Mouse (Mus musculus) adrenal gland (tissue): ENCODE results near the gene Prr29.
"Not testable (repeated sequence)": the region's sequence is repeated elsewhere in the genome, so short reads cannot be mapped to it uniquely, and the experiment has no call there.

Source experiments
- intact Hi-C: fragments of 180-260 bp; cut with DNase I; formaldehyde crosslinking; loops from one replicate; pipeline ENCODE4 v1.15.1; 2025

Prr29 gene

DNA sequence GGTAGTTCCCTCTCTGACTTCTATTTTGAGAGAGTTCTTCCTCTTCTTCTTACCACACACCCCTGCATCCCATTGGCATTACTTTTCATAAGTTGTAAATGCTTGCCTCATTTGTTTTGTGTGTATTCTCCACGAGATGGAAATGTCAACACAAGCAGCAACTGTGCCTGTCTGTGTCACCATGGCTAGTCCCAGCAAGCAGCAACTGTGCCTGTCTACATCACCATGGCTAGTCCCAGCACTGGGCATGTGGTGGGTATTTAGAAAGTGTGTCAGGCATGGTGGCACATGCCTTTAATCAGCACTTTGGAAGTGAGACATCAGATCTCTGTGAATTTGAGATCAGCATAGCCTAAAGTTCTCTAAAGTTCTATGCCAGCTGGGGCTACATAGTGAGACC, 11.1 kb upstream of the Prr29 start:
- intact Hi-C loops, result no loop called here

DNA sequence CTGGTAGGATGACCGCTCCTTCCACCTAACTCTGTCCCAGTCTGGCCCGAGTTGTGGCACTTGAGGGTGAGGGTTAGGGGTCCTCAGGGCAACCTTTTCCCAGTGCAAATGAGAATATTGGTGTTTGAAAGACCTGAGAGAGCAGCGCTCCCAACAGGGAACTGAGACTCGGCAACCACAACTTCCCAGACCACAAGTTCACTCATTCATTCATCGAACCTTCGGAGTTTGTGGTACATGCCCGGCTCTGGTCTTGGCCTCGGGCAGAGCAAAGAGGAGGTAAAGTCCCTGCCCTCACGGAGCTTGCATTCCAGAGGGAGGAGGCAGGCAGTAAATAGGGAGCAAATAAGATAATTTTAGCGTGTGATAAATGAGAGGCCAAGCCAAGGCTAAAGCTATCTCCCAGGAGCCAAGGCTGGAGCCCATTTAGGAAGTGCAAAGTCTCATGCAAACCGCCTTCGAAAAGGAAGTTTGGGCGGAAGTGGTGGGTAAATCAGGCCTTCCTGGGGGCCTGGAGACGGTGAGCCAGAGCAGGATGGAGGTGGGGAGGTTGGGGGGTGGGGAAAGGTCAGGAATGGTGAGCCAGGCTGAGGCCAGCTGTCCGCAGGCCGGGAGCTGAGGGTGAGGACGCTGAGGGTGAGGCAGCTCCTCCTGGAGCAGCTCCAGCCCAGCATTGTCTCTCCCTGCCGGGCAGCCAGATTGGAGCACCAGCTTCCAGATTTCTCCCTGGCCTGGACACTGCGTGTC, 9.7 kb upstream of the Prr29 start:
- intact Hi-C loops, result no loop called here

DNA sequence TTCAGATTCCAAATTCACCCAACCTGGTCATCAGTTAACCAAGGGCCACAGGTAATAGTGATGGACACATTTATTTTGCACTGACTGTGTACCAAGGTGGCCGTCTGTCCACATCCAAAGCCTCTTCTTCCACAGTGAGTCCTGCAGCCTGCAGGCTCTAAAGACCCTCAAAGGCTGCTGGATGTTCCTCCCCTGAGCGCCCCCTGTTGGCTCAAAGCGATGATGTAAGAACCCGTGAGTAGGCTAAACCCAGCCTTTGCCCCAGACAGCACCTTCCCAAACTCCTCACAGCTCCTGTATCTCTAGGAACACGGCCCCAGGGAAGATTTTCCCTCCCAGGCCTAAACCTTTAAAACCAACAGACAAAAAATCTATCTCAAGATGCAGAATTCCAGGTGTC, 5.9 kb upstream of the Prr29 start:
- intact Hi-C loops, result no loop called here

DNA sequence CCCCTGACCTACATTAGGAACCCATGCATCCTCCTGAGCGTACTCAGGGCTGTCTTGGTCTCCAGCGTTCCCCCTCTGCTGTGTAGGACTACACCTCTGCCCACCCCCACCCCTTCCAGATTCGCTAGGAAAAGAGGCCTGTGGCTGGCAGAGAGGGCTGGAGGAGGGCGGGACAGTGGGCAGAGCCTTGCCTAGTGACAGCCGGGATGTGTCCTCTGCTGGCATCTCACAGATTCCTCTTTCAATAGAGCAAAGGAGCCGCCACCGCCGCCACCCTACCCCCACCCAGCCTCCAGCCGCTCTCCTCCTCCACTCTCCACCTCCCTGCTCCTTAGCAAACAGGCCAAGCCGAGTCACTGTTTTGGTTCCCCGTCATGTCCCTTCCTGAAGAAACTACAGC, 560 bp upstream of the Prr29 start:
- intact Hi-C loops, result loop anchor here (5.0 kb wide), 1 partner anchor 37 kb away; no protein-coding TSS in a partner anchor

DNA sequence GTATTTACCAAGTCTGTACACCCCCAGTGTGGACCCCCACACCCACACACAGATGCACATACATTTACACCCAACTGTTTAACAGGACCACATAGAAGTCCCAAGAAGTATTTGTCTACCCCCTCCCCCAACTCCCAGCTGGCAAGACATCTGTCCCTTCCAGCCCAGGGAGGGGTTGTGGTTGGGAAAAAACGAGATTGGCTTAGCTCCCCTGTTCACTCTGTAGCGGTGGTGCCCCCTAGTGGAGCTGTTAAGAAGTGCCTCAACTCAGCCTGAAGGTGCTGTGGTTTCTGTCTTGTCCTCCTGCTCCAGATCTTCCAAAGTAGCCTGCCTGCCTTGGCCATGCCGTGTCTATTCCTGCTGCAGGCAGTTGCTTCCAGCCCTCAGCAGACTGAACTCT, 1.0 kb downstream of the Prr29 start:
- intact Hi-C loops, result no loop called here

DNA sequence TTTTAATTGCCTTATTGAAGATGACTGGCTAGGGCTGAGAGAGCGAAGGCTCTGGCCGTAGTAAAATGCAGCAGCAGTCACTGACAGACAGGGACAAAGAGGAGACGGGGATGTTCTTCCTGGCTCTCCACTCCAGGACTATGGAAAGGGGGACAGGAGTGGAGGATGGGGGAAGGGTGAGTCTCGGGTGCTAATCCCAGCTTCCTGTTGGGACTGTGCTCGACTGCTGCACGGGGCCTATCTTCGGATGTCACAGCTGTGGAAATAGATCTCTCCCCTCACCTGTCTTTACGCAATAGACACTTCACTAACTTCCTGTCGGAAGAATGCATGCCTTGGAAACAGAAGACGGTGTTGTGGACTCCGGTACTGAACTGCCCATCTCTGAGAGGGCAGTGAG, 8.7 kb downstream of the Prr29 start:
- intact Hi-C loops, result no loop called here

DNA sequence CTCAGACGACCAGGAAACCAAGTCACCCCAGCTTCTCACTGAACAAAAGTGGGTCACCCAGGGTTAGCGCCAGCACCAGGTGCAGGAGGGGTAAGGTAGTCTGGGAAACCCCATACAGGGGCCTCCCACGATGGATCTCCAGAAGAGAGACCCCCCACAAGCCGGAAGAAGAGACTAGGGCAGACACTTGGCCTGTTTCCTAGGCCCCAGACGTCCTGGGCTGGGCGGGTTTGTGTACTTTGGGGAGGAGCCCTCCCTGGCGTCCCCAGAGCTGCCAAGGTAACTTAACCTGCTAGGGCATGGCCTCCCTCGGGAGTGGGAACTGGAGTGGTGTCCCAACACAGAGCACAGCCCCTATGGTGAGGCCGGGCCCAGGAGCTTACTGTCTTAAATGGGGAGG, 9.3 kb downstream of the Prr29 start:
- intact Hi-C loops, result no loop called here

DNA sequence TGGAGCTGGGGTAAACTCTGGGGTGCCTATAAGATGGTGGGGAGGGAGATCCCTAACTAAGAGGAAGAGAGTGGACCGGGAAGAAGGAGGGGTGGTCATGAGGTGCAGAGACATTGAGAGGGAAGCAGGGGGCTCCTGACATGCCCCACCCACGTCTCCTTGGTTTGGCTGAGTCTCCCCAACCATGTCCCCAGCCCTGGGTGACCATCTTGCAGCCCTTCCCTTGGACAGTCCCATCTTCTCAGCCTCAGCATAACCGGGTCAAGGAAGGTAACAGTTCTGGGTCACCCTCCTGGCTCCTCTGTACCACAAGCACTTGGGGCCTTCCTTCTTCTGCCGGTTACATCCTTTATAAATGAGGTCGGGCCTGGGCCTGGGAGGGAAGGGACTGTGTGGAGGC, 9.7 kb downstream of the Prr29 start:
- intact Hi-C loops, result no loop called here

DNA sequence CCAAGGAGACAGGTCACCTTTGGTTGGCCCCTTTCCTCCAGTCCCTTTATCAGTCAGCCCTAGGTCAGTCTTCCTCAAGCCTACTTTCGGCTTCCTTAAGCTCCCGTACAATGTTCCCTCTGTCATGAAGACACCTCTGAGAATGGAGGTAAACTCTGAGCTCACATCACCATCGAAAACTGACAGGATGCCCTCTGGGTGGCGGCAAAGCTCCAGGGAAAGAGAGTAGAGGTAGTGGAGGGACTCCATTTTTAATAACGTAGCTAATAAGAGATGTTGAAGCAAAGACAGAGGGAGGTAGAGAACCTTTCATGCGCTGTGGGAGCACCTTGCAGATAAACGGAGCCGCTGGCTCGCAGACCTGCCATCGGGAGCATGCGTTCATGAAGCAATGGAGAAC, 15.7 kb downstream of the Prr29 start:
- intact Hi-C loops, result loop anchor here (5.0 kb wide), 1 partner anchor 79 kb away; the partner anchor contains the start of gene Gh

DNA sequence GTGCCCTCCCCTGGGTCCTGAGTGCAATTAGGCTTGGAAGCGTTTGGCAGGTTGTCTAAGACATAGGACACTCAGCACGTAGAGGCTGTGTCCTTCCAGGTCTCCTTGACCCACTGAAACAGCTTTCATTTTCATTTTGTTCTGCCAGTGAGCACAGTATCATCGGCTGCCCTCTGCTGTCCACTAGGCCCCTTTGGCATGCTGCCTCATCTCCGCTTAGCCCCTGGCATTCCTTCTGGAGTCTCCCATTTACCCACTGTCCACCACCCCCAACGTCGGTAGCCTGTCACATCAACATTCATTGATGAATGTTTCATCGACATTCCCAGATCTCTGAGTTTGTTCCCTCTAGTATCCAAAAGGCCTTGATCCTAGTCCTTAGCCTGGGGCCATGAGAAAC, 16.6 kb downstream of the Prr29 start:
- intact Hi-C loops, result loop anchor here (5.0 kb wide), 1 partner anchor 80 kb away; the partner anchor contains the start of gene Gh

DNA sequence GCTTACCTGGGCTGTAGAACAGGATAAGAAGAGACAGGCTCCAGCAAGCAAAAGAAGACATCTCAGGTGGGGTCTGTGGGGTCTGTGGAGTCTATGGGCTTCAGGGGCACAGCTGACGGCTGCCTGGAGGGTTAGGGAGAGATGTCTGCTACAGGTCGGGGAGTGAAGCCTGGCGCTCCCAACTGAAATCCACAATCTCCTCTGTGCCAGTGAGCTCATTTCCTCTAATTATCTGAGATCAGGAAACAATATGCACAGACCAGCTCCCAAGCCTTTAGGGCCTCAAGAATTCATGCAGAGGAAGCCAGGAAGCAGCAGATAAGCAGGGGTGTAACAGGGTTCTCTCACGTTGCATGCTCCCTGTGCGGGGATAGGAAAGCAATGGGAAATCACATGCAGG, 17.2 kb downstream of the Prr29 start:
- intact Hi-C loops, result loop anchor here (5.0 kb wide), 1 partner anchor 80 kb away; the partner anchor contains the start of gene Gh

DNA sequence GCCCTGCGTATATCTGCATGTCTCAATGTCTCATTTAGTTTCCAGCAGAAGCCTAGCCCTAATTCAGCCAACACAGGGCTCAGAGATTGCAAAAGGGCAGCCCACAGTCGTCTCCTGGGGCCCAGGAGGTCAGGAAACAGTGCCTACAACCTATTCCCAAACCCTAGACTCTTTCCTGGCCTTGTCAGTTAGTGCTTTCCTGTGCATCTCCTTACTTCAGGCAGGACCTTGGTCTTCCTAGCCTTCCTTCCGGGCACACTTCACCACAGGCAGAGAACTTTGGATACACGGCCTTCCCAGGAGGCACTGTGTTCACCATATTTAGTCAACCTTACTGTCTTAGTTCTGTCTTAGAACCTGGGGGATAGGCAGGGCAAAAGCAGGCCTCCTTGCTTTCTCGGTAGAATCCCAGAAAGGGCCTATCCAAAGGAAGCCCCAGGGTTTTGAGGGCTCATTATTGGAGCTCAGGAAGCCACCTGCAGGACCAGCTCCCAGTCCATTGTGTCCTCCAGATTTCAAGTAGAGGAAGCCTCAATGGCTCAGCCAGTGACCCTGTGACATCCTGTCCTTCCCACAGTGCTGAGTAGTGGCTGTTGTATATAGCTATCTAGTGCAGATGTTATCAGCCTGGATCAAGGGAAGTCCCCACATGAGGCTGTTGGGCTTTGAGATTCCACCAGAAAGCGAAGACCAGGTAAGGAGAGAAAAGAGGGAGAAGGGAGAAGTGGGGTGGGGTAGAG, 17.9 kb downstream of the Prr29 start:
- intact Hi-C loops, result loop anchor here (5.0 kb wide), 1 partner anchor 81 kb away; the partner anchor contains the start of gene Gh

DNA sequence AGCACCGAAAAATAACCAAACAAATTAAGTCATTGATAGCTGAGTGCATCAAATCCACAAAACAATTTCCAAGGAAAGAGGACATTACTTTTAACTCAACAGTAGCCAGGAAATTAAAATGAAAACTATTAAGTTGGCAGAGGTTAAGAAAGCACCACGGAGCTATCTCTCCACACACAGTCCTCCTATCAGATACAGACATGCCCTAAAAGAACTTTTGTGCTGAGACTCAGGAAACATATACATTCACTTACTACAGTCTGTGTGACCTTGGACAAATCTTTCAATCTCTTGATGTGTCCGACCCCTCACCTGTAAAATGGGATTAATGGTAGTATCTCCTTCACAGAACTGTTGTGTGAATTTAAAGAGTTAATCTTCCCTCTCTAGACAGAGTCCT, 21.1 kb downstream of the Prr29 start:
- intact Hi-C loops, result no loop called here

DNA sequence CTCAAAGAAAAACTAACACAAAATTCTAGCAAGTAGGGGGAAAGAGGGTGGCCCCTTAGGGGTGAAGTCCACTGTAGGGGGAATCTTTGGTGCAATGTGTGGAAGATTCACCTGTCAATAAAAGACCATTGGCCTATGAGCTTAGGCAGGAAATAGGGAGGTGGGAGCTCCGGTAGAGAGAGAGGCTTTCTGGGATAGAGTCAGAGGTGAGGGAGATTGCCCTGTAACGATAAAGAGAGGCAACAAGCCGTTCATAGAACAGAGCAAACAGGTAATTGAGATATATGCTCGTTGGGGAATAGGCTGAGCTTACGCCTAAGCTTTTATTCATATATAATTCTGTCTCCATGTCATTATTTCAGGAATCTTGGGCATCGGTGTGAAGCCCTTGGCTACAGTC, 21.7 kb downstream of the Prr29 start:
- intact Hi-C loops, result no loop called here

DNA sequence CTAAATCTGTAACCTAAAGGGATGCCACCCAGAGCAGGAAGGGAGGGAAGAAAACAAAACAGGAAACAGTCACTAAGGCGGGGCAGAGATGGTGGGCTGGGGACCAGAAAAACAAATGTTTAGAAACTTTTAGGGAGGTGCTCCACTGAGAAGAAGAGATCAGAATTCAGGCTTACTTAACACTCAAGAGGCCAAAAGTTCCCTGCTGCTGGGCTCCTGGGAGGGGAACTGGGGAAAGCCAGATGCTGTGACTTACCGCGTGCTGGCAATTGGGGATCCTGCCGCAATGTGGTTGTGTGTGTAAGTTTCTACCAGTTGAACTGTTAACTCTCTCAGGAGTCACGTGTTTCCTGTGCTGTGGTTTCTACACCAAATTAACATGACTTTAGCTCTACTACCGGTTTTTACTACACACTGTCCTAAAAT, 22.5 kb downstream of the Prr29 start, which contains the start of gene Icam2:
TSS of gene Icam2 (minus strand) at position 285 of the 426 bp plus-strand sequence.
- intact Hi-C loops, result no loop called here

DNA sequence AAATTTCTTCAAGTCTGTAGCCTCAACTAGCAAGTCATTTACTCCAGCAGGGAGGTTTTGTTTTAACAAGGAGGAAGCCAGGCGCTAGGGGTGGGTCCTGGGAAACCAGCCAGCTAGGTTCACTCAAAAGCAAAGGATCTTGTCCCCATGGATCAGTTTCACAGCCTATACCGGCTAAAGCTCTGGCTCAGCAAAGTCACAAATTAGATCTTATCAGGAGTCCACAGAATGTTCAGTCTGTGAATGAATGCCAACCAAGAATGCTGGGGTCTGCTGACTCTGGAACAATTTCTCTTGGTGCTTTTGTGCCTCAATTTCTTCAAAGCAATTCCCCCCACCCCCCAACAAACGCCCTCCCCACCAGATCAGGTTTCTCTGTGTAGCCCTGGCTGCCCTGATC, 24.3 kb downstream of the Prr29 start:
- intact Hi-C loops, result no loop called here

DNA sequence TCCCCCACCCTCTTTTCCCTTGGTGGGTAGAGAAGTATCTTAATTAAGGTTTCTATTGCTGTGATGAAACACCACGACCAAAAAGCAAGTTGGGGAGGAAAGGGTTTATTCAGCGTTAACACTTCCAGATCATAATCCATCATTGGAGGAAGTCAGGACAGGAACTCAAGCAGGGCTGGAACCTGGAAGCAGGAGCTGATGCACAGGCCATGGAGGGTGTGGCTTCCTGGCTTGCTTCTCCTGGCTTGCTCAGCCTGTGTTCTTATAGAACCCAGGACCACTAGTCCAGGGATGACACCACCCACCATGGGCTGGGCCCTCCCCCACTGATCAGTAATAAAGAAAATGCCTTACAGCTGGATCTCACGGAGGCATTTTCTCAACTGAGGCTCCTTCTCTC, 25.5 kb downstream of the Prr29 start:
- intact Hi-C loops, result no loop called here

DNA sequence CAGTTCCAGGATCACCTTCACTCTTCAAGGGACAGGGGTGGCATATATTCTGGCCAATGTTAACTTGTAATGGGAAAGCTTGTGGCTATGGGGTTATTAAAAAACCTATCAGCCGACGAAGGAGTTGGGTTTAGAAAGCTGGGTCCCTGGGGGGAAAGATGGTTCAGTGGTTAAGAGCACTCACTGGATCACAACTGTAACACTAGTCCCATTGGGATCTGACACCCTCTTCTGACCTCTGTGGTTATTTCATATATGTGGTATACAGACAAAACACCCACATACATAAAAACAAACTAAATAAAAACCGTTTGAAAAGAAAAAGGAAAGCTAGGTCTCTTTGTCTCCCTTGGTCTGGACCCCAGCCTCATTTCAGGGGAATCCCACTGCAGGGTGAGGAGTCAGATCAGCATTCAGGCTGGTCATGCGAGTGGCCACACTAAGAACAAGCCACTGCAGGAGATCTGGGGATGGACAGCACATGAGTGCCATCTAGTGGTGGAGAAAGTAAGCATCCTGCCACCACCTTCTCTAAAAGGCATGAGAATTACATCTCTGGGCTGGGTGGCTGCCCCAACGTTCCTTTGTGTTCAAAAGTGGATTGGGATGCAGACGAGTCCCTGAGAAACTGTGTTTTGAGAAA, 26.4 kb downstream of the Prr29 start:
- intact Hi-C loops, result no loop called here

DNA sequence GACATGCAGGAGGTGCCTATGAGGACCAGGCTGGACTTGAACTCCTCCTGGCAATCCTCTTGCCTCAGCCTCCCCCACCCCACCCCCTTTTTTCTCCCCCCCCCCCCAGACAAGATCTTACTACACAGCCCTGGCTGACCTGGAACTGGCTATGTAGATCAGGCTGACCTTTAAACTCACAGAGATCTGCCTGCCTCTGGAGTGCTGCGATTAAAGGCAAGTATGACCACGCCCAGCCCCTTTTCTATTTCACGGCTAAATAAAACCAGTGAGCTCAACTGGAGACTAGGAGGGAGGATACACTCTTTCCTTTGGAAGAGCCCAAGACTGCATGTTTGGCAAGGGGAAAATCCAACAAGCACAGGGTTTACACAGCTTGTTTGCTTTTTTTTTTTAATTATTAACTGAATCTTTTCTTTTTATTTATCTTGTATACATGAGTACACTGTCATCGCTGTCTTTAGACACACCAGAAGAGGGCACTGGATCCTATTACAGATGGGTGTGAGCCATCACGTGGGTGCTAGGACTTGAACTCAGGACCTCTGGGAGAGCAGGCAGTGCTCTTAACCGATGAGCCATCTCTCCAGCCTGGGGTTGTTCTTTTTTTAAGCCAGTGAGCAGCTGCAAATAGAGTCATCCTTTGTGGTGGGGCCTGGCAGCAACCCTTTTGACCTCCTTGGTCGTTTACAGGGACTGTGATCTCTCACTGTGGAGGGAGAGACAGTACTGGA, 27.5 kb downstream of the Prr29 start:
- intact Hi-C loops, result no loop called here

DNA sequence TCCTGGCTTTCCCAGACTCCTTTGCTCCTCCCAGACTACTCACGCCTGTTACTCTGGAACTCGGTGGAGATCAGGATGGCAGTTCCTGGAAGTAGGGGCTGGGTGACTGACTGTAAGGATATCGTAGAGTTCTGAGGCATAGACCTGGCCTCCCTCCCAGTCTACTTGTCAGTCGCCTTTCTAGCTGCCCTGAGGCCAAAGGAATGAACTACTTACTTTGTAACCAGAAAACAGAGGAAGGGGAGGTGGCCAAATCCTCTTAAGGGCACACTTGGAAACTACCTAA, 28.0 kb downstream of the Prr29 start:
- intact Hi-C loops, result no loop called here

DNA sequence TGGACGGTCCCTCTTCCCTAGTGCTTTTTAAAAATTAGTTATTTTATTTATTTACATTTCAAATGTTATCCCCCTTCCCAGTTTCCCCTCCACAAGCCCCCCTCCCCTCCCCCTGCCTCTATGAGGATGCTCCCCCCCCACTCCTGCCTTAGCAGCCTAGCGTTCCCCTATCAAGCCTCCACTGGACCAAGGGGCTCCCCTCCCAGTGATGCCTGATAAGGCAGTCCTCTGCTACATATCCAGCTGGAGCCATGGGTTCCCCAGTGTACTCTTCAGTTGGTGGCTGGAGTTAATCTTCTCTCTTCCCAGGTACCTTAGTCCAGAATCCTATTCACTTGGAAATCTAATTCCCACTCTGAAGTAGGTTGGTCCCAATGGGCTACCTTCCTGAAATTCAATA, 28.8 kb downstream of the Prr29 start:
- intact Hi-C loops, result not testable (repeated sequence)

DNA sequence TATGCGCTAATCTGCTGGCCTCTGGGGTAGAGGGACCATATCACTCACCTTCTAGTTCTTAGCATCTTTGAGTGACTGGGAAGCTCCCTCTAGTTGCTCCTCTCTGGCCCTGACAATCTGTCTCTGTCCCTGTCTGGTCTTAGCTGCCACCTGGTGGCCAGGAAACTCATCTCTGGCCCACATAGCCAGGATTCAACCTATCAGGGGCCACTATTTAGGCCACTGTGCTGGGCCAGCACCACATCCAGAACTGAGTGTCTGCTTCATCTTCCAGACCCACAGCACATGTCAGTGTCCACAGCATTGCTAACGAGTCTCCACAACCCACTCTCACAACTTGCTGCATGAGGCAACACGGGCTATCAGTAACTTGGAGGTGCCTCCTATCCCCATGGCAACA, 32.4 kb downstream of the Prr29 start:
- intact Hi-C loops, result no loop called here
